Mouse (Mus musculus) heart, embryonic 15.5 days (tissue): Measurements from ENCODE around the gene Sik1. TPM values are rescaled to one million over a fixed set of nuclear protein-coding genes. Genes with fewer than 3 reads are reported as not detected.
A peak's percentile ranks its signal among the peaks of the same experiment; 100 is the strongest.

Experiments
- ATAC-seq: fragments of 200-750 bp; cut with Nextera tagmentation; replicated peaks from 2 replicates; pipeline ENCODE4 v1.8.0; 2017; ENCODE audit warnings: low read depth, moderate TSS enrichment; ENCODE audit not compliant: insufficient number of reproducible peaks, insufficient read depth, low FRiP score
- H3K27ac ChIP-seq: fragments of 300-500 bp; sonication (generic); 2 replicates; pipeline ENCODE4 v1.5.1; 2015; ENCODE audit warnings: mild to moderate bottlenecking, inconsistent platforms
- H3K27me3 ChIP-seq: fragments of 300-500 bp; sonication (generic); 2 replicates; pipeline ENCODE4 v1.6.1; 2015; ENCODE audit warnings: inconsistent platforms
- H3K36me3 ChIP-seq: fragments of 300-500 bp; sonication (generic); 2 replicates; pipeline ENCODE4 v1.6.1; 2015; ENCODE audit warnings: mild to moderate bottlenecking, inconsistent platforms
- H3K4me1 ChIP-seq: fragments of 300-500 bp; sonication (generic); replicated peaks from 2 replicates; pipeline ENCODE4 v1.6.1; 2015; ENCODE audit warnings: inconsistent platforms
- H3K4me2 ChIP-seq: fragments of 300-500 bp; sonication (generic); 2 replicates; pipeline ENCODE4 v1.6.1; 2015; ENCODE audit warnings: inconsistent platforms, mild to moderate bottlenecking, moderate library complexity
- H3K4me3 ChIP-seq: fragments of 300-500 bp; sonication (generic); 2 replicates; pipeline ENCODE4 v1.5.1; 2015; ENCODE audit warnings: mild to moderate bottlenecking, inconsistent platforms
- H3K9ac ChIP-seq: fragments of 300-500 bp; sonication (generic); 2 replicates; pipeline ENCODE4 v1.6.1; 2015; ENCODE audit warnings: mild to moderate bottlenecking, inconsistent platforms
- H3K9me3 ChIP-seq: fragments of 300-500 bp; sonication (generic); replicated peaks from 2 replicates; pipeline ENCODE4 v1.6.1; 2016; ENCODE audit warnings: inconsistent platforms
- WGBS: fragments of 180-500 bp; shearing (Covaris S2); methylation state at CpG from one replicate; pipeline ENCODE4 v1.1.7; 2015; ENCODE audit warnings: mixed read lengths; 5-methylcytosine and 5-hydroxymethylcytosine counted together
- polyA plus RNA-seq: library from polyadenylated mRNA; unstranded; fragments of >200 nt; fragmentation: Nextera tagmentation; extraction: Ambion mirVana; gene quantifications from 2 replicates; pipeline ENCODE4 v1.2.1, GENCODE M21; 2015

The Sik1 gene
- polyA plus RNA-seq, 1 experiment from 2014 or later, result 16.4 TPM

GRCm38 (mm10) chr17:31840423-31841003 lies 15.1 kb downstream of the Sik1 start:
- Histone ChIP-seq H3K4me2 (no peak overlapping the region), H3K4me3 (no peak overlapping the region), H3K27ac (peak overlapping the region; percentile 69; the same call in 1 of the 2 replicates), H3K4me1 (peaks cover 54% of the 10 kb centered on the region), H3K27me3 (no peaks in the 10 kb centered on the region), H3K9me3 (no peaks in the 10 kb centered on the region), H3K36me3 (peaks cover 10% of the 10 kb centered on the region), H3K9ac (no peak overlapping the region)
- 75% methylated on average over 6 of the region's 6 CpGs for WGBS
- ATAC-seq, result no peak

- Histone ChIP-seq H3K4me3 (no peak overlapping the region), H3K4me2 (no peak overlapping the region), H3K36me3 (no peaks in the 10 kb centered on the region), H3K9me3 (no peaks in the 10 kb centered on the region), H3K27me3 (no peaks in the 10 kb centered on the region), H3K9ac (no peak overlapping the region), H3K4me1 (peaks cover 59% of the 10 kb centered on the region), H3K27ac (peak overlapping the region; percentile 74; the same call in 1 of the 2 replicates)
- no peak for ATAC-seq
- 66% methylated on average over 7 of the region's 7 CpGs for WGBS
Measured at GRCm38 (mm10) chr17:31836772-31837171, 18.8 kb downstream of the Sik1 start.

- H3K4me3 ChIP-seq, result no peak overlapping the region
- no peak overlapping the region for H3K9ac ChIP-seq
- WGBS, result 75% methylated on average over 2 of the region's 2 CpGs
- H3K36me3 ChIP-seq, result no peaks in the 10 kb centered on the region
- no peaks in the 10 kb centered on the region for H3K9me3 ChIP-seq
- H3K4me2 ChIP-seq, result no peak overlapping the region
- H3K27ac ChIP-seq, result peak overlapping the region; percentile 74
- peaks cover 59% of the 10 kb centered on the region for H3K4me1 ChIP-seq
- no peak for ATAC-seq
- H3K27me3 ChIP-seq, result no peaks in the 10 kb centered on the region
Measured at GRCm38 (mm10) chr17:31836264-31836607, 19.4 kb downstream of the Sik1 start.

GRCm38 (mm10) chr17:31835528-31836263 lies 19.9 kb downstream of the Sik1 start:
- Histone ChIP-seq H3K4me1 (peaks cover 62% of the 10 kb centered on the region), H3K27me3 (no peaks in the 10 kb centered on the region), H3K36me3 (no peaks in the 10 kb centered on the region), H3K4me2 (no peak overlapping the region), H3K9me3 (no peaks in the 10 kb centered on the region), H3K4me3 (no peak overlapping the region), H3K27ac (peak overlapping the region; percentile 74), H3K9ac (no peak overlapping the region)
- 89% methylated on average over 11 of the region's 11 CpGs for WGBS
- ATAC-seq, result no peak

GRCm38 (mm10) chr17:31834320-31835065 lies 21.1 kb downstream of the Sik1 start:
- Histone ChIP-seq H3K4me2 (no peak overlapping the region), H3K36me3 (no peaks in the 10 kb centered on the region), H3K4me3 (no peak overlapping the region), H3K4me1 (peaks cover 65% of the 10 kb centered on the region), H3K27me3 (no peaks in the 10 kb centered on the region), H3K9ac (no peak overlapping the region), H3K27ac (peak overlapping the region; percentile 74), H3K9me3 (no peaks in the 10 kb centered on the region)
- peak; percentile 33 for ATAC-seq
- WGBS, result 63% methylated on average over 6 of the region's 6 CpGs

- Histone ChIP-seq H3K4me1 (peaks cover 61% of the 10 kb centered on the region), H3K36me3 (no peaks in the 10 kb centered on the region), H3K9me3 (no peaks in the 10 kb centered on the region), H3K4me2 (peak overlapping the region; percentile 19; the same call in 1 of the 2 replicates), H3K4me3 (no peak overlapping the region), H3K9ac (no peak overlapping the region), H3K27me3 (no peaks in the 10 kb centered on the region), H3K27ac (peak overlapping the region; percentile 74)
- WGBS, result 27% methylated on average over 7 of the region's 7 CpGs
- peak; percentile 48 for ATAC-seq
Measured at GRCm38 (mm10) chr17:31833752-31834151, 21.9 kb downstream of the Sik1 start.

GRCm38 (mm10) chr17:31832577-31832964 lies 23.0 kb downstream of the Sik1 start:
- no peak overlapping the region for H3K9ac ChIP-seq
- no peaks in the 10 kb centered on the region for H3K27me3 ChIP-seq
- H3K36me3 ChIP-seq, result no peaks in the 10 kb centered on the region
- H3K27ac ChIP-seq, result no peak overlapping the region; the same call in 1 of the 2 replicates
- no peaks in the 10 kb centered on the region for H3K9me3 ChIP-seq
- ATAC-seq, result no peak
- H3K4me2 ChIP-seq, result no peak overlapping the region
- H3K4me1 ChIP-seq, result peaks cover 66% of the 10 kb centered on the region
- 89% methylated on average over 9 of the region's 9 CpGs for WGBS
- H3K4me3 ChIP-seq, result no peak overlapping the region

GRCm38 (mm10) chr17:31831866-31832576 lies 23.6 kb downstream of the Sik1 start:
- Histone ChIP-seq H3K4me3 (no peak overlapping the region), H3K27me3 (no peaks in the 10 kb centered on the region), H3K27ac (peak overlapping the region; percentile 2; the same call in 1 of the 2 replicates), H3K9me3 (no peaks in the 10 kb centered on the region), H3K4me1 (peaks cover 72% of the 10 kb centered on the region), H3K9ac (no peak overlapping the region), H3K36me3 (no peaks in the 10 kb centered on the region), H3K4me2 (no peak overlapping the region)
- no peak for ATAC-seq
- WGBS, result 82% methylated on average over 14 of the region's 14 CpGs

GRCm38 (mm10) chr17:31831097-31831865 lies 24.3 kb downstream of the Sik1 start:
- Histone ChIP-seq H3K36me3 (no peaks in the 10 kb centered on the region), H3K27ac (peak overlapping the region; percentile 2; the same call in 1 of the 2 replicates), H3K9ac (no peak overlapping the region), H3K4me2 (no peak overlapping the region), H3K27me3 (no peaks in the 10 kb centered on the region), H3K4me3 (no peak overlapping the region), H3K9me3 (no peaks in the 10 kb centered on the region), H3K4me1 (peaks cover 73% of the 10 kb centered on the region)
- 56% methylated on average over 6 of the region's 6 CpGs for WGBS
- no peak for ATAC-seq

- no peaks in the 10 kb centered on the region for H3K9me3 ChIP-seq
- H3K9ac ChIP-seq, result no peak overlapping the region
- no peak for ATAC-seq
- H3K4me2 ChIP-seq, result no peak overlapping the region
- WGBS, result 87% methylated on average over 8 of the region's 8 CpGs
- no peaks in the 10 kb centered on the region for H3K36me3 ChIP-seq
- peaks cover 70% of the 10 kb centered on the region for H3K4me1 ChIP-seq
- no peak overlapping the region for H3K27ac ChIP-seq
- no peak overlapping the region for H3K4me3 ChIP-seq
- no peaks in the 10 kb centered on the region for H3K27me3 ChIP-seq
Measured at GRCm38 (mm10) chr17:31830506-31831075, 25.0 kb downstream of the Sik1 start.
